Mouse (Mus musculus): ENCODE measurements around the gene Myo1e.

DNA sequence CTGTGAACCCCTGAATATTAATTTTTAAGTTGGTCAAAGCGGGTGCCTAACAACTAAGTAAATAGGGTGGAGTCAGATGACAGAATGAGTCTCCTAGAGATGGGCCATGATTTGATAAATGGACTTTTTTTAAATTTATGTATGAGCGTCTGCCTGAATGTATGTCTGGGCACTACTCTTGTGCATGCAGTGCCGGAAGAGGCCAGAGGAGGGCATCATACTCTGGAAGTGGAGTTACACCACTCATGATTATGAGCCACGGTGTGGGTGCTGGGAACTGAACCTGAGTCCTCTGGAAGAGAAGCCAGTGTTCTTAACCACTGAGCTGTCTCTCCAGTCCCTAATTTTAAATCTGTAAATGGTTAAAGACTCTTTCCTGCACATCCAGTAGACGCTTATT lies 93.6 kb downstream of the Myo1e start:
- TF ChIP-seq ZC3H11A (IDR thresholded peaks at IDR 0.05; ENCODE audit: borderline replicate concordance, low read depth, low read length) (no peak), MAFK (IDR thresholded peaks at IDR 0.05; ENCODE audit: insufficient read depth, low read depth, low read length) (no peak)

Data from ES-E14 (cell line).